Mouse (Mus musculus) lung, embryonic 16.5 days (tissue): Measurements from ENCODE around the gene Spdya. TPM values are rescaled to one million over a fixed set of nuclear protein-coding genes. Genes with fewer than 3 reads are reported as not detected.
"Not testable (repeated sequence)": the region's sequence is repeated elsewhere in the genome, so short reads cannot be mapped to it uniquely, and the experiment has no call there.

ENCODE experiments used
- ATAC-seq: fragments of 200-750 bp; cut with Nextera tagmentation; 2 replicates; pipeline ENCODE4 v1.8.0; 2017; ENCODE audit warnings: low read depth, mild to moderate bottlenecking, moderate library complexity
- H3K27ac ChIP-seq: fragments of 300-500 bp; sonication (generic); 2 replicates; pipeline ENCODE4 v1.5.1; 2014; ENCODE audit warnings: mild to moderate bottlenecking, control low read depth, low read length
- H3K27me3 ChIP-seq: fragments of 300-500 bp; sonication (generic); 2 replicates; pipeline ENCODE4 v1.6.1; 2014; ENCODE audit warnings: low read depth, low read length, mixed read lengths; ENCODE audit not compliant: control insufficient read depth, insufficient read depth
- H3K36me3 ChIP-seq: fragments of 300-500 bp; sonication (generic); 2 replicates; pipeline ENCODE4 v1.6.1; 2014; ENCODE audit warnings: low read length; ENCODE audit not compliant: control insufficient read depth, insufficient read depth
- H3K4me1 ChIP-seq: fragments of 300-500 bp; sonication (generic); replicated peaks from 2 replicates; pipeline ENCODE4 v1.6.1; 2014; ENCODE audit warnings: low read length, mixed read lengths; ENCODE audit not compliant: control insufficient read depth, insufficient read depth
- H3K4me2 ChIP-seq: fragments of 300-500 bp; sonication (generic); 2 replicates; pipeline ENCODE4 v1.6.1; 2014; ENCODE audit warnings: low read depth, low read length, control low read depth
- H3K4me3 ChIP-seq: fragments of 300-500 bp; sonication (generic); 2 replicates; pipeline ENCODE4 v1.5.1; 2014; ENCODE audit warnings: mild to moderate bottlenecking, low read length, control low read depth
- H3K9ac ChIP-seq: fragments of 300-500 bp; sonication (generic); 2 replicates; pipeline ENCODE4 v1.6.1; 2014; ENCODE audit warnings: low read length, control low read depth
- H3K9me3 ChIP-seq: fragments of 300-500 bp; sonication (generic); 2 replicates; pipeline ENCODE4 v1.6.1; 2016; ENCODE audit warnings: low read length; ENCODE audit not compliant: control insufficient read depth
- WGBS: fragments of 180-500 bp; shearing (Covaris S2); extraction: QIAGEN DNeasy Blood & Tissue Kit; methylation state at CpG from one replicate; pipeline ENCODE4 v1.1.7; 2014; 5-methylcytosine and 5-hydroxymethylcytosine counted together
- polyA plus RNA-seq: library from polyadenylated mRNA; unstranded; fragments of >200 nt; fragmentation: Nextera tagmentation; extraction: Ambion mirVana; gene quantifications from 2 replicates; pipeline ENCODE4 v1.2.1, GENCODE M21; 2015

Spdya gene
- polyA plus RNA-seq, 1 experiment from 2014 or later: 0.82 TPM

DNA sequence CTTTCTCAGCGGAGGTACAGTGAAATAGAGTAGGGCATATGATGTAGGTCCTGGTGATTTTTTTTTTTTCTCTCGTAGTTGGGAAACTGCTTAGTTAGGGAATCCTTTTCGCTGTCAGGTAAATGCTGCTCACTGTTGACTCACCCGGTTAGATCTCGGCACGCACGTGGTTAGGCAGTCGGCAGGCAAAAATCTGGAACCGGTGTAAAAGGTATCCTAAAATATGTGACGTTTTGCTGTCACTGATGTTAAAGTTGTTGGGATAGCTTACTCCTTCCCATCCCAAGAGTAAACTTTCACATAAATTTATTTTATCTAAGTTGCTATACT, 65.1 kb downstream of the Spdya start:
- H3K36me3 ChIP-seq: peaks cover 2% of the 10 kb centered on the region; the same call in 1 of the 2 replicates
- no peak overlapping the region for H3K27ac ChIP-seq
- no peak for ATAC-seq
- H3K4me3 ChIP-seq: peak overlapping the region; percentile 100
- peaks cover 14% of the 10 kb centered on the region for H3K4me1 ChIP-seq
- H3K4me2 ChIP-seq: peak overlapping the region; percentile 62
- peak overlapping the region; percentile 95 for H3K9ac ChIP-seq
- 0% methylated on average over 10 of the region's 10 CpGs for WGBS
- H3K9me3 ChIP-seq: no peaks in the 10 kb centered on the region
- no peaks in the 10 kb centered on the region for H3K27me3 ChIP-seq

DNA sequence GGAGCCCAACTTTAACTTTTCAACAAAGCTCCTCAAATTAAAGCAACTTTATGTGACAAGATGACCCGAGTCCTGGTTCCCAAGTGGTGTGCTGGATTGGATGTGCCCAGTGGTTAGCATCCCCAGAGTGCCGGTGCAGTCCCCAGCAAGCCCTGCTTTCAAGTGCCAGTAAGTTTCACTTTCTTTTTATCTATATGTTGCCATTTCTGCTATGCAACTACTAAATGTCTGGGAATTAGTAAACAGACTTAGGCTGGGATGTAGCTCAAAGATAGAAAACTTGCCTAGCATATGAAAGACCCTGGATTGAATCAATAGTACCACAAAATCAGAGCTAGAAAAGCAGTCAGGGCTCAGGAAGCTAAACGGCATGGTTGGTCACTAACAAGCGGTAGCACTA, 66.1 kb downstream of the Spdya start:
- no peaks in the 10 kb centered on the region for H3K27me3 ChIP-seq
- no peaks in the 10 kb centered on the region for H3K9me3 ChIP-seq
- no peak overlapping the region for H3K9ac ChIP-seq
- peaks cover 2% of the 10 kb centered on the region; the same call in 1 of the 2 replicates for H3K36me3 ChIP-seq
- H3K4me3 ChIP-seq: peak overlapping the region; percentile 100
- H3K27ac ChIP-seq: no peak overlapping the region
- WGBS: 59% methylated on average over 4 of the region's 4 CpGs
- ATAC-seq: no peak
- H3K4me2 ChIP-seq: peak overlapping the region; percentile 62
- H3K4me1 ChIP-seq: peaks cover 14% of the 10 kb centered on the region

DNA sequence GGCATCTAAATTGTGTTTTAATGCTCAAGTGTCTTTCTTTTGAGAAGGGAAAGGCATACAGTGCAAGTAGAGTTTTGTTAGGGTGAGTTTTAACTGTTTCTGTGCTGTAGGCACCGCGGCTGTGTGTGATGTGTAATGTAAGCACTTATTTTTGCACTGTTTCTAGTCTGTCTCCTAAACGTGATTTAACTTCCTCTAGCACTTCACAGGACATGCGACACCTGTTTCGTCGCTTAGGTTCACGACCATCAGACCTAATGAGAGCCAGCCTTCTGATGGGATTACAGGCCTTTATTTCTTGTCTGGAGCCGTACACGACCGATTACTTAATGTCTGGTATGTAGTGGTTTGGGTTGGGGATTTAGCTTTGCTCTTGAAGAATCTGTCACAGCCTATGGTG, 79.9 kb downstream of the Spdya start:
- H3K27me3 ChIP-seq: no peaks in the 10 kb centered on the region
- H3K9ac ChIP-seq: no peak overlapping the region
- peaks cover 52% of the 10 kb centered on the region for H3K36me3 ChIP-seq
- H3K9me3 ChIP-seq: no peaks in the 10 kb centered on the region
- no peak for ATAC-seq
- H3K27ac ChIP-seq: no peak overlapping the region
- H3K4me3 ChIP-seq: no peak overlapping the region
- no peak overlapping the region for H3K4me2 ChIP-seq
- 82% methylated on average over 10 of the region's 10 CpGs for WGBS
- no peaks in the 10 kb centered on the region for H3K4me1 ChIP-seq

DNA sequence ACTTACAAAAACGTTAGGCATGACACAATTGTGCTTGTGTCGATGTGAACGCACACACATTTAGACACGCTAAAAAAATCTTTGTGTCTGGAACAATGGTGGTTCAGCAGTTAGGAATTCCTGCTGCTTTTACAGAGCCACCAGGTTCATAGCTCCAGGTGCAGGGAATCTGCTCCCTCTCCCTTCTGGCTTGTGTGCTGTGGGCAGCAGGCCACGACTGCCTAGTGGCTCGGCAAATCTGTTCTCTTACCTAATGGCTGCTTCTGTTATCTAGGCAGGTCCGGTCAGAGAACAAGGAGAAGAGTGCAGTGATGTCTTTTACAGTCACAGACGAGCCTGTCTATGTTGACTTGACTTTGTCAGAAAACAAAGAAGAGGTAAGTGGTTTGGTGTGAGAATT, 81.5 kb downstream of the Spdya start:
- 81% methylated on average over 8 of the region's 8 CpGs for WGBS
- no peak overlapping the region for H3K27ac ChIP-seq
- no peak overlapping the region for H3K9ac ChIP-seq
- H3K9me3 ChIP-seq: no peaks in the 10 kb centered on the region
- H3K36me3 ChIP-seq: peaks cover 45% of the 10 kb centered on the region
- no peak overlapping the region for H3K4me2 ChIP-seq
- no peak for ATAC-seq
- H3K27me3 ChIP-seq: no peaks in the 10 kb centered on the region
- no peak overlapping the region for H3K4me3 ChIP-seq
- no peaks in the 10 kb centered on the region for H3K4me1 ChIP-seq

DNA sequence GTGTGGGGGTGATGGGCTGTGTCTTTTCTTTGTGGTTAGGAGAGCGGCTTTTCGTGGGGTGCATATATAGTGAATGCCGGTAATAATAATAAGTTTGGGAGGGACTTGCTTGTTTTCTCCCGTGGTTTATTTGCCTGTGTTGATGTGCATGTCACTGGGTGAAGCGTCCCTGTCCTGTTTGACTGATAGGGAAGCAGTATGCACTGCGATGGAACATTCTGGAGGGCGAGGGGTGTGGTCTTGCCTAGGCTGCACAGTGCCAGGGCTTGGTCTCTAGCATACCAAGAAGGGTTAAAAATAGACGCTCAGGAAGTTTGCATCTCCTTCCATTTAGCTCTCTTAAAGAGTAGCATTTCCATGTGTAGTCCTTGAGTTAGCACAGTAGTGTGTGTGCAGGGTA, 84.9 kb downstream of the Spdya start:
- no peak overlapping the region for H3K9ac ChIP-seq
- H3K27me3 ChIP-seq: no peaks in the 10 kb centered on the region
- no peak overlapping the region for H3K27ac ChIP-seq
- no peak overlapping the region for H3K4me2 ChIP-seq
- 91% methylated on average over 8 of the region's 8 CpGs for WGBS
- no peaks in the 10 kb centered on the region for H3K4me1 ChIP-seq
- H3K36me3 ChIP-seq: peaks cover 50% of the 10 kb centered on the region
- no peak for ATAC-seq
- no peaks in the 10 kb centered on the region for H3K9me3 ChIP-seq
- no peak overlapping the region for H3K4me3 ChIP-seq

DNA sequence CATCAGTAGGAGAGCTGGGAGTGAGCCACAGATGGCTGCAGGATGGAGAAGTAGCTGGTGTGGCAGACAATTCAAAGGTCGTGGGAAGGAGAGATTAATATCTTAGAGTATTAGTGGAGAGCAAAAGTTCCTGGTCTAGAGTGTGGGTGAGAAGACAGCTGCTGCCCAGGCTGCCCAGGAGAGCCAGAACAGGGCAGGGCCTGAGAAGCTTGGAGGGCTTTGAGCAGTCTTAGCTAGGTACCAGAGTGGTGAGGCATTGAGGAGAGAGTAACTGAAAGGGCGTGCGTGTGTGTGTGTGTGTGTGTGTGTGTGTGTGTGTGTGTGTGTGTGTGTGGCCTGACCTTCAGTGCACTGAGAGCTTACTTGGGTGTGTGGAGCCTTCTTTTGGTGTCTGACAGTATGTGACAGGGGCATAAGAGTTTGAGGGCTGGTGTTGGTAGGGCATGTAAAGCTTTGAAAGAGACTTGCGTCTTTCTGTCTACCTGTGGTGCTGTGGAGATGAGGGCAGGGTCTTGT, 85.9 kb downstream of the Spdya start:
- ATAC-seq: no peak
- H3K4me2 ChIP-seq: no peak overlapping the region
- H3K4me3 ChIP-seq: no peak overlapping the region
- no peak overlapping the region for H3K9ac ChIP-seq
- H3K27ac ChIP-seq: no peak overlapping the region
- no peaks in the 10 kb centered on the region for H3K27me3 ChIP-seq
- WGBS: 85% methylated on average over 4 of the region's 4 CpGs
- H3K4me1 ChIP-seq: no peaks in the 10 kb centered on the region
- peaks cover 49% of the 10 kb centered on the region for H3K36me3 ChIP-seq
- H3K9me3 ChIP-seq: no peaks in the 10 kb centered on the region

DNA sequence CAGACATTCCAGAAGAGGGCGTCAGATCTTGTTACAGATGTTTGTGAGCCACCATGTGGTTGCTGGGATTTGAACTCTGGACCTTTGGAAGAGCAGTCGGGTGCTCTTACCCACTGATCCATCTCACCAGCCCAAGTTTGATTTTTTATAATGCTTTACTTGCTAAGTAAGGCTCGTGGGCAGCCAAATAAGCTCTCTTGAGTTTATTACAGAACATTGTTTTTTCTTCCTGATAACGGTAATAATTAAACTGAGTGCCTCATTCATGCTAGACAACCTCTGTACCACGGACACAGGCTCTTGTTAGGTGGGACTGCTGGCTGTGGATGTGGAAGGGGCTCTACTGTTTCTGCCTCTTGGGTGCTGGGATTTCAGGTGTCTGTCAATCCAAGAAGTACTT, 87.2 kb downstream of the Spdya start:
- not testable (repeated sequence) for H3K27ac ChIP-seq, H3K27me3 ChIP-seq, H3K4me2 ChIP-seq, H3K4me1 ChIP-seq, H3K9ac ChIP-seq, H3K4me3 ChIP-seq, H3K9me3 ChIP-seq, ATAC-seq
- 65% methylated on average over 5 of the region's 5 CpGs for WGBS
- H3K36me3 ChIP-seq: peaks cover 37% of the 10 kb centered on the region

Other genes starting within 250 kb of the Spdya start
- 5.2 and 7.0 TPM in 2 replicates for gene Emilin2, start 240.1 kb upstream of the Spdya start, polyA plus RNA-seq
- gene Gm4707, start 92.1 kb upstream of the Spdya start, polyA plus RNA-seq: 3.0 and 3.8 TPM in 2 replicates
- gene Smchd1, start 76.7 kb upstream of the Spdya start, polyA plus RNA-seq: 56.1 and 58.6 TPM in 2 replicates
- gene Ndc80, start 25.2 kb upstream of the Spdya start, polyA plus RNA-seq: 55.1 and 59.5 TPM in 2 replicates
- gene Wdr43, start 63.8 kb downstream of the Spdya start, polyA plus RNA-seq: 55.5 and 59.5 TPM in 2 replicates
- 3.4 and 4.1 TPM in 2 replicates for gene Togaram2, start 121.2 kb downstream of the Spdya start, polyA plus RNA-seq
- gene Pcare, start 200.8 kb downstream of the Spdya start, polyA plus RNA-seq: not detected in 2 replicates
- 6.0 and 6.9 TPM in 2 replicates for gene Clip4, start 216.4 kb downstream of the Spdya start, polyA plus RNA-seq